Mouse (Mus musculus) CH12.LX (cell line): ENCODE data around the gene Mrgprg.

Experiments used
- CTCF ChIP-seq, 2 experiments: IDR thresholded peaks in 1 of 2; conservative IDR thresholded peaks in 1 of 2; 2 replicates each; pipeline ENCODE4 v1.5.1; 2011 to 2012; ENCODE audit warnings: low read depth in 2 of 2, low read length in 2 of 2, improper control_type of control experiment in 1 of 2, inconsistent platforms in 1 of 2, mild to moderate bottlenecking in 1 of 2, moderate library complexity in 1 of 2
- GABPA ChIP-seq: IDR thresholded peaks from 2 replicates; pipeline ENCODE4 v1.6.1; 2012; ENCODE audit warnings: low read depth, low read length, improper control_type of control experiment, inconsistent platforms; ENCODE audit not compliant: insufficient replicate concordance
- NELFE ChIP-seq: IDR thresholded peaks from 2 replicates; pipeline ENCODE4 v1.6.1; 2011; ENCODE audit warnings: low read depth, low read length, improper control_type of control experiment
- POLR2A ChIP-seq: IDR thresholded peaks from 2 replicates; pipeline ENCODE4 v1.6.1; 2011; ENCODE audit warnings: low read depth, mild to moderate bottlenecking, improper control_type of control experiment, low read length
- RAD21 ChIP-seq: IDR thresholded peaks from 2 replicates; pipeline ENCODE4 v1.6.1; 2011; ENCODE audit warnings: low read depth, mild to moderate bottlenecking, low read length, improper control_type of control experiment, moderate library complexity
- RCOR1 ChIP-seq: conservative IDR thresholded peaks from 2 replicates; pipeline ENCODE4 v1.6.1; 2012; ENCODE audit warnings: low read depth, mild to moderate bottlenecking, inconsistent platforms, low read length, improper control_type of control experiment
- ZC3H11A ChIP-seq: IDR thresholded peaks from 2 replicates; pipeline ENCODE4 v1.6.1; 2012; ENCODE audit warnings: low read depth, mild to moderate bottlenecking, inconsistent platforms, low read length, improper control_type of control experiment
- ZNF384 ChIP-seq: IDR thresholded peaks from 2 replicates; pipeline ENCODE4 v1.6.1; 2012; ENCODE audit warnings: low read depth, low read length, improper control_type of control experiment, inconsistent platforms

- TF ChIP-seq RCOR1 (no peak), NELFE (no peak), CTCF (conservative IDR thresholded peaks at IDR 0.05 in 1 of 2, IDR thresholded peaks at IDR 0.05 in 1 of 2; ENCODE audit: low read depth in 2 of 2, low read length in 2 of 2) (no peak), RAD21 (no peak), ZNF384 (no peak), GABPA (no peak), ZC3H11A (no peak), POLR2A (no peak)
Observed at GRCm38 (mm10) chr7:143723841-143724240, 43.0 kb downstream of the Mrgprg start.
